Mouse (Mus musculus) C3H10T1/2 (cell line): ENCODE data around the gene Mtx2. TPM values are rescaled to one million over a fixed set of nuclear protein-coding genes. Genes with fewer than 3 reads are reported as not detected.

ENCODE experiments used
- polyA plus RNA-seq, 2 experiments: library from polyadenylated mRNA; unstranded; fragments of >200 nt; fragmentation: generic; extraction: Trizol; gene quantifications; one replicate each; pipeline ENCODE4 v1.2.1; 2012; ENCODE audit warnings: missing spikeins in 2 of 2

The Mtx2 gene
- polyA plus RNA-seq: 10 to 100 TPM in 1 of 2 experiments, 1 to 10 TPM in 1; 1.9 to 26.6 TPM

DNA sequence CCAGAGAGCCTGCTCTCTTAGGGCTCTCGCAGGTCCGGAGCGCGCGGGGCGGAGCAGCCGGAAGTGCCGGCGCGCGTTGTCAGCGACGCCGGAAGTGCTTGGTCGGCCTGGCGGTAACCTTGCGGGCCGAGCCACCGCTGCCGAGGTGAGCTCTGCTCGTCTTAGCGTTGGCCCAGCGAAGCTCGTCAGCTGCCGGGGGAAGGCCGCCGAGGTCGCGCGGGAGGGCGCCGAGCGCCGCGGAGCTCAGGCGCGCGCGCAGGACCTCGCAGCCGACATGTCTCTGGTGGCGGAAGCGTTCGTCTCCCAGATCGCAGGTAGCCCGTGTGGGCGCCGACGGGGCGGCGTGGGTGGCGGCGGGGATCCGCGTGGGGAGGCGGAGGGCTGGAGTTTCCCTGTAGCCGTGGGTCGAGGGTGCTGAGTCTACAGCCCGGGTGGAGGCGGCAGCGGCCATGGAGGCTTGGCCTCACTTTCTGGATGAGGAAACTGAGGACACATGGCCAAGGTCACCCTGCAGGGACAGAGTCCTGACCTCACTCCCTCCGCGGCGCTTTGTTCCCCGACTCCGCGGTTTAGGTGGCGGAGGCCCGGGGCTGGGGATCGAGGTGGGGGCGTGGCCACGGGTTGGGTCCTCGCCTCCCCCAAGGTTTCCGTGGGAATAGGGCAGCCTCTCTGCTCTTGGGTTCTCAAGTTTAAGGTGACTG is at the start of gene Mtx2:
Gene Mtx2 (plus strand): TSS at position 74 of the 701 bp plus-strand sequence.

Other genes with a start within 250 kb of the Mtx2 start
- gene Lnpk, start 246.4 kb upstream of the Mtx2 start, polyA plus RNA-seq: 1 to 10 TPM in 1 of 2 experiments, under 1 TPM in 1; 0.34 to 2.5 TPM
- gene Evx2, start 166.2 kb upstream of the Mtx2 start, polyA plus RNA-seq: not detected
- not detected for gene Hoxd13, start 157.5 kb upstream of the Mtx2 start, polyA plus RNA-seq
- gene Hoxd12, start 150.8 kb upstream of the Mtx2 start, polyA plus RNA-seq: not detected
- gene Hoxd11, start 146.2 kb upstream of the Mtx2 start, polyA plus RNA-seq: not detected
- not detected for gene Hoxd10, start 133.9 kb upstream of the Mtx2 start, polyA plus RNA-seq
- not detected for gene Hoxd9, start 128.1 kb upstream of the Mtx2 start, polyA plus RNA-seq
- gene Hoxd8, start 121.2 kb upstream of the Mtx2 start, polyA plus RNA-seq: not detected
- not detected for gene Hoxd3, start 113.9 kb upstream of the Mtx2 start, polyA plus RNA-seq
- not detected for gene Hoxd4, start 113.9 kb upstream of the Mtx2 start, polyA plus RNA-seq
- not detected for gene Gm28230, start 99.1 kb upstream of the Mtx2 start, polyA plus RNA-seq
- not detected for gene Hoxd1, start 62.8 kb upstream of the Mtx2 start, polyA plus RNA-seq